Mouse (Mus musculus): ENCODE results near the gene Best1.

DNA sequence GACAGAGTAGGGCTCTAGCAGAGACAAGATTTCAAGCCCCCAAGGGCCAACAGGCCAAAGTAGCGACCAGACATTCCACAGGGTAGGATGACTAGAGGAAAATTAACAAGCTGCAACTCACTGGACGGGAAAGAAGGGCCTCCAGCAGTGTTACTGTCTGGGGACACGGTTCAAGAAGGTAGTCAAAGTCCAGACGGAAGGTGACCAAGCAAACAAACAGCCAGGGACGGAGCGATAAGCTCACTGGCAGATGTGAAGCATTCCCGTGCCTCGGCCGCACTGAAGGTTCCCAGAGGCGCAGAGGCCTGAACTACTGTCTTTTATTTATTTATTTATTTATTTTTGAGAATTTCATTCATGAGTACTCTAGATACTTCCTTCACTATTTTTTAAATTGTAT, 24.3 kb downstream of the Best1 start:
- TF ChIP-seq CTCF (conservative IDR thresholded peaks at IDR 0.05; ENCODE audit: low read length) (no peak), NANOG (IDR thresholded peaks at IDR 0.05; ENCODE audit: borderline replicate concordance, low read length) (no peak), POU5F1 (IDR thresholded peaks at IDR 0.05; ENCODE audit: borderline replicate concordance, low read length) (no peak)

Data from E14TG2a.4 (cell line).